Mouse (Mus musculus): Measurements from ENCODE around the gene Gm21983. TPM values are rescaled to one million over a fixed set of nuclear protein-coding genes. Genes with fewer than 3 reads are reported as not detected.

The Gm21983 gene
- polyA plus RNA-seq, 1 experiment = not detected

DNA sequence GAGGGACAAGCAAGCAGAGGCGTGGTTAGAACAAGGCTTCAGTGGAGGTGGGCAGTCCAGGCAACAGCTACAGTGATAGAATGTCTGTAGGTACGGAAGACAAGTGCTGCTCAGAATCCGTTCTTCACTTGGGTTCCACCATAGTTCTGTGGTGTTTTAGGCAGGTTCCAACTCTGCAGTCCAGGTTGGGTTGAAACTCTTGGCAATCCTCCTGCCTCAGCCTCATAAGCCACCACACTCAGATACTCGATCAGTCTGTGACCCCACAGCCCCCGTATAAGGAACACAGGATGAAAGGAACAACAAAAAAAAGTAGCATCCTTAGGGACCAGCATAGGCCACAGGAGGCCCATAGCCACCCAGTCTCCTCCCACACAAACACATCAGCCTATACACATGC is 11.5 kb upstream of the Gm21983 start:
- H3K4me1 ChIP-seq (ENCODE audit: control insufficient read depth, insufficient read depth, low read length) = peaks cover 9% of the 10 kb centered on the region
- TF ChIP-seq CTCF (IDR thresholded peaks at IDR 0.05; ENCODE audit: extremely low read depth, insufficient read depth, low read length) (no peak), POLR2A (IDR thresholded peaks at IDR 0.05; ENCODE audit: extremely low read depth, insufficient read depth, low read length) (no peak)
- no peak overlapping the region for H3K4me3 ChIP-seq (ENCODE audit: insufficient read depth, low read length)
- no peak overlapping the region for H3K27ac ChIP-seq (ENCODE audit: insufficient read depth, low read length)

DNA sequence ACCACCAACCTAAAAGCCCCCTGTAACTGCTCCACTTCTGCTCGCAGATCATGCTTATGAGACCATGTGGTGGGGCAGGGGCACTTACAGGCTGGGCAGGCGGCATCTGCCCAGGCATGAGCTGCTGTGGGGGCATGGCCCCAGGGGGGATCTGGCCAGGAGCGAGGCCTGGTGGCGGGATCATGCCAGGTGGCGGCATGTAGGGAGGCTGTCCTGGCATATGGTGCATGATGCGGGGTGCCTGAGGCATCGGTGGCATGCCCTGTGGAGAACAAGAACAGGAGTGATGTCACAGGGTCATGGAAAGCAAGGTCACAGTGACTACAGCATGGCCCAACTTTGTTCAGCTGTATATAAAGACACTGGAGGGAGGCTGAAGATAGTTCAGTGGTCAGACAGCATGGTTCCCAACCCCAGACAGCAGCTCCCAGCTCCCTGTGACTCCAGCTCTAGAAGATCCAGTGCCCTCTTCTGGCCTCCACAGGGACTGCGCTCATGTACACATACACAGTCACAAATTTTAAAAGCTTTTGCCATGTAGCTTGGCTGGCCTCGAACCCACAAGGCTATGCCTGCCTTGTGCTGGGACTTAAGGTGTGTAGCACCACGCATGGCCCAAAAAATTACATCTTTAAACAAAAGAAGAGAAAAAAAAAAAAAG is 8.5 kb upstream of the Gm21983 start:
- TF ChIP-seq CTCF (IDR thresholded peaks at IDR 0.05; ENCODE audit: extremely low read depth, insufficient read depth, low read length) (no peak), POLR2A (IDR thresholded peaks at IDR 0.05; ENCODE audit: extremely low read depth, insufficient read depth, low read length) (no peak)
- Histone ChIP-seq H3K4me1 (ENCODE audit: control insufficient read depth, insufficient read depth, low read length) (peaks cover 5% of the 10 kb centered on the region), H3K27ac (ENCODE audit: insufficient read depth, low read length) (no peak overlapping the region)

DNA sequence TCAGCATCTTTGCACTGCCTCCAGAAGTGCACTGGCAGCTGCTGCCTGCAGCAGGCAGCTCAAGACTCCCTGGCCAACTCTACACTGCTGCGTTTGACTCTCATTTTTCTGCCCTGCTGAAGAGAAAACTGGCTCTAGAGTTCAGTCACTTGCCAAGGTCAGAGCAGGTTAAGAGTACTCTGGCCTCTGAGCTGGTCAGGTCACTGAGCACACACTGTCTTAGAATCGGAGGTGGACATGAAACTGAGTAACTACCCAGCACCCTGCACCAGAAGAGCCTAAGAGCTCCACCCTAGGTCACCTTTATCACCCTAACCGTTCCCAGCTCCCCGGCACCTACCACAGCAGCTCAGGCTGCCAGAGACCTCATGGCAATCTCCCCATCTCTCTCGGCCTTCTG is 5.1 kb upstream of the Gm21983 start:
- H3K27ac ChIP-seq (ENCODE audit: insufficient read depth, low read length) = no peak overlapping the region
- no peak for TF ChIP-seq CTCF (IDR thresholded peaks at IDR 0.05; ENCODE audit: extremely low read depth, insufficient read depth, low read length)
- no peak for TF ChIP-seq POLR2A (IDR thresholded peaks at IDR 0.05; ENCODE audit: extremely low read depth, insufficient read depth, low read length)
- H3K4me1 ChIP-seq (ENCODE audit: control insufficient read depth, insufficient read depth, low read length) = no peaks in the 10 kb centered on the region
- H3K4me3 ChIP-seq (ENCODE audit: insufficient read depth, low read length) = no peak overlapping the region

More for the DNA sequence above, 8.5 kb upstream of the Gm21983 start:
- no peak overlapping the region for H3K4me3 ChIP-seq (ENCODE audit: insufficient read depth, low read length)

DNA sequence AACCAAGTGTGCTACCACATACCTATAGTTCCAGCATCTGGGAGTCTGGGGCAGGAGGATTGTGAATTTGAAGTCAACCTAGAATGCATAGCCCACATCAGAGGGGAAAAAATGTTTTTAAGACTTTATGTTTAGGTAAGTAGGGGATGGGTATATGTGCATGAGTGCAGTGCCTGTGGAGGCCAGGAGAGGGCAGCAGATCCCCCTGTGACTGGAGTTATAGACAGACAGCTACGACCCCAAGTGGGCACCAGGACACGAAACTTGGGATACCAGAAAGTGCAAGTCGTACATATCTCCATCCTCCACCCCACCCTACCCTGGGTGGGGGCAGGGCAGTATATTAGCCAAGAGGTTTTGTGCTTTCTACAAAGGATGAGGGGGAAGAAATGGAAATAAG is 4.1 kb upstream of the Gm21983 start:
- H3K4me3 ChIP-seq (ENCODE audit: insufficient read depth, low read length) = no peak overlapping the region

DNA sequence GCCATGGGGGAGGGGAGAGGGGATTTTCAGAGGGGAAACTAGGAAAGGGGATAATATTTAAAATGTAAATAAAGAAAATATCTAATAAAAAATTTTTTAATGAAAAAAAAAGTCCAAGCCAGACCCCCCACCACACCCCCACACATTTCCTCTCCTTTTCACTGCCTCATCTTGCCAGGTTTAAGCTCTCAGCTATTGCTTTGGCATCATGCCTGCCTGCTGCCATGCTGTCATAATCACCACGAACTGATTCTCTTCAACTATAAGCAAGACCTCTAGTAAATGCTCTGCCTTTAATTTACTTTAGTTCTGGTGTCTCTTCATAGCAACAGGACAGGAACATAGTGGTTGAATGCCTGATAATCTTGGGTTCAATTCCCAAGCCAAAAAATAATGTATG is 1.6 kb upstream of the Gm21983 start:
- no peak for TF ChIP-seq CTCF (IDR thresholded peaks at IDR 0.05; ENCODE audit: extremely low read depth, insufficient read depth, low read length)
- H3K27ac ChIP-seq (ENCODE audit: insufficient read depth, low read length) = no peak overlapping the region
- H3K4me1 ChIP-seq (ENCODE audit: control insufficient read depth, insufficient read depth, low read length) = peaks cover 3% of the 10 kb centered on the region
- no peak overlapping the region for H3K4me3 ChIP-seq (ENCODE audit: insufficient read depth, low read length)

More for the DNA sequence above, 4.1 kb upstream of the Gm21983 start:
- TF ChIP-seq POLR2A (IDR thresholded peaks at IDR 0.05; ENCODE audit: extremely low read depth, insufficient read depth, low read length) (no peak), CTCF (IDR thresholded peaks at IDR 0.05; ENCODE audit: extremely low read depth, insufficient read depth, low read length) (peak; percentile 54)
- Histone ChIP-seq H3K27ac (ENCODE audit: insufficient read depth, low read length) (no peak overlapping the region), H3K4me1 (ENCODE audit: control insufficient read depth, insufficient read depth, low read length) (no peaks in the 10 kb centered on the region)

DNA sequence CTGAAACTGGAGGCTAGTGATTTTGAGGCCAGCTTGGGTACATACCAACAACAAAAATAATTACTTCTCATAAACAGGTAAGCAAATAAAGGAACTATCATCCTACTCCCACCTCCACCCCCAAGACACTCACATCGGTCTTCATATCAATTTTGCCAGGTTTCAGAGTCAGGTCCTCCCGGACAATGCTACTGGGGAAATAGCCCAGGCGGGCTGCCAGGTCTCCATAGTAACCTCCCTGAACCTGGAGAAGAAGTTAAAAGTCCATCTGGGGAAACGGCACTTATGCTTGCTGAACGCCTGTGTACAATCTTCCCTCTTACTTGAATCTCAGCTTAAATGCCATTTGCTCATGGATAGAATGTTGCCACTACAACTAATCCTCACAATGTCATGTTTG is 850 bp downstream of the Gm21983 start:
- Histone ChIP-seq H3K4me3 (ENCODE audit: insufficient read depth, low read length) (no peak overlapping the region), H3K27ac (ENCODE audit: insufficient read depth, low read length) (no peak overlapping the region), H3K4me1 (ENCODE audit: control insufficient read depth, insufficient read depth, low read length) (peaks cover 3% of the 10 kb centered on the region)
- TF ChIP-seq CTCF (IDR thresholded peaks at IDR 0.05; ENCODE audit: extremely low read depth, insufficient read depth, low read length) = no peak
- TF ChIP-seq POLR2A (IDR thresholded peaks at IDR 0.05; ENCODE audit: extremely low read depth, insufficient read depth, low read length) = no peak

DNA sequence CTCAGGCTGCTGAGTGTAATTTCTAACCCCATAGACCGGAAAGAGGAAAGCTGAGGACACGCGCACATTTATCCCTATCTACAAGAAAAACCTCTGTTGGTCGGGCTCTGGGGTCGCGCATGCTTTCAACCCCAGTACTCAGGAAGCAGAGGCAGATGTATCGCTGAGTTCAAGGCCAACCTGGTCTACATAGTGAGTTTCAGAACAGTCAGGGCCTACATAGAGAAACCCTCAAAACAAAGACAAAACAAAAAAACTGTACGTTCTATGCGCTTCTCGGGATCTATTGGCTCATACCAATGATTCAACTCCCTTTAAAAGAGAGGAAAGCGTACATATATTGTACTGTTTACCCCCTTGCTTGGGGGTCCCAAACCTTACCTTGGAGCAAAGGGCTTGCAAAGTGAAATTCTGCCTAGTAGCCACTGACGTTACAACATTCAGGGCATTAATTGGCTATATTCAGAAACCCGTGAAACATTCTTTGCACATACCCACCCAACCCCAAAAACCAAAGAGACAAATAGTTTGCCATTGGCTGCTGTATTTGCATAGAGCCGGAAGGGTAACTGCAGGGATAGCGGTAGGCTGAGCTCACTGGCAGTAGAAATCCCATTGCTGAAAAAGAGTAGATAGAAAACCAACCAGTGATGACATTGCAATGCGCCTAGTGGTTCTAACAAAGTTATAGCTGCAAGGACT is 1.5 kb downstream of the Gm21983 start:
- H3K4me3 ChIP-seq (ENCODE audit: insufficient read depth, low read length) = peak overlapping the region; percentile 64
- TF ChIP-seq POLR2A (IDR thresholded peaks at IDR 0.05; ENCODE audit: extremely low read depth, insufficient read depth, low read length) = no peak
- TF ChIP-seq CTCF (IDR thresholded peaks at IDR 0.05; ENCODE audit: extremely low read depth, insufficient read depth, low read length) = no peak

DNA sequence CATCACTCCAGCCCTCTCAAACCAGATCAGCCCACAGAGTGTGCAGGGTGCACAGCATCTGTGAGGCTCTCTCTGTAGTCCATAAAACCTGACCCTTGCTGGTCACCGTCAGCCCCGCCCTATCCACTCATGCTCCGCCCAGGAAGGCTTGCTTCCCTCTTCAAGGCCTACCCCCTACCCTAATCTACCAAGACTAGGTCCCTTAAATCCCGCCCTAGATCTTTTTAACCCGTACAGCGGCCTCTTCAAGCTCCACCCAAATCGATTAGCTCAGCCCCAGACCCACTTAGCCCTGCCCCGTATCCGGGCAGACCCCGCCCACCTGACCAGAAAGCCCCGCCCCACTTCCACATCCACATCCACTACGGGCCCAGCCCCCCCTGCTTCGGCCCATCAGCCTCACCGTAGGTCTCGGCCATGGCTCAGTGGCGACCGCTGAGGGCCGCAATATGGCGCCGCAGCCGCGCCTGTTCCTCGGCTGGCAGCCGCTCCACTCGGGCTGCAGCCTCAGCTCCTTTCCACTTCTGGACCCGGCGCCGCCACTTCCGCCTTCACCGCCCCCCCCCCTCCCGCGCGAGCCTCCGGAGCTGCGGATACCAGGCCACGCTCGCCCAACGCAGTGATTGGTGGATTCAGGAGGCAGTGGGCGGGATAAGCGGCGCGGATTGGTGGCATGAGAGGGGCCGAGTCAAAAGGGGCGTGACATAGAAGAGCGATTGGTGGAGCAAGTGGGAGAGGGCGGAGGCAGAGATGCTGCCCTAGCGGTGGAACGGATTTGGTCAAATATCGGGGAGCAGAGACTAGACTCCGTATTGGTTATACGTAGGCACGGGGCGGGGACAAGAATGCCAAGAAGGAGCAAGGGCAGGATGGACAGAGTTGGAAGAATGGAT is 2.3 kb downstream of the Gm21983 start, which contains the start of gene Rab4b:
Rab4b (minus strand) TSS at position 573 of the 893 bp plus-strand sequence.
- Histone ChIP-seq H3K27ac (ENCODE audit: insufficient read depth, low read length) (peak within 1 kb of the TSS; percentile 87), H3K4me1 (ENCODE audit: control insufficient read depth, insufficient read depth, low read length) (peaks cover 3% of the 10 kb centered on the region), H3K4me3 (ENCODE audit: insufficient read depth, low read length) (peak within 1 kb of the TSS; percentile 64)
- TF ChIP-seq POLR2A (IDR thresholded peaks at IDR 0.05; ENCODE audit: extremely low read depth, insufficient read depth, low read length) (peak; percentile 70), CTCF (IDR thresholded peaks at IDR 0.05; ENCODE audit: extremely low read depth, insufficient read depth, low read length) (peak; percentile 26)

More for the DNA sequence above, 1.5 kb downstream of the Gm21983 start:
- Histone ChIP-seq H3K27ac (ENCODE audit: insufficient read depth, low read length) (peak overlapping the region; percentile 20; the same call in 1 of the 2 replicates), H3K4me1 (ENCODE audit: control insufficient read depth, insufficient read depth, low read length) (peaks cover 3% of the 10 kb centered on the region)

- no peak for TF ChIP-seq CTCF (IDR thresholded peaks at IDR 0.05; ENCODE audit: extremely low read depth, insufficient read depth, low read length)
- TF ChIP-seq POLR2A (IDR thresholded peaks at IDR 0.05; ENCODE audit: extremely low read depth, insufficient read depth, low read length) = no peak
- peak overlapping the region; percentile 64 for H3K4me3 ChIP-seq (ENCODE audit: insufficient read depth, low read length)
- H3K4me1 ChIP-seq (ENCODE audit: control insufficient read depth, insufficient read depth, low read length) = peaks cover 3% of the 10 kb centered on the region
Measured at GRCm38 (mm10) chr7:27177942-27178323, 3.0 kb downstream of the Gm21983 start.

More at GRCm38 (mm10) chr7:27177942-27178323, 3.0 kb downstream of the Gm21983 start:
- H3K27ac ChIP-seq (ENCODE audit: insufficient read depth, low read length) = peak overlapping the region; percentile 87; the same call in 1 of the 2 replicates
